Mouse (Mus musculus) hindbrain, embryonic 13.5 days (tissue): ENCODE data around the gene Arhgap45. TPM values are rescaled to one million over a fixed set of nuclear protein-coding genes. Genes with fewer than 3 reads are reported as not detected.

Experiments used
- polyA plus RNA-seq: library from polyadenylated mRNA; unstranded; fragments of >200 nt; fragmentation: Nextera tagmentation; extraction: Ambion mirVana; gene quantifications from 2 replicates; pipeline ENCODE4 v1.2.1, GENCODE M21; 2015

The Arhgap45 gene
- polyA plus RNA-seq, 1 experiment from 2014 or later = 2.8 TPM

Other genes starting within 250 kb of the Arhgap45 start
- gene Rnf126, start 249.7 kb upstream of the Arhgap45 start, polyA plus RNA-seq = 87.9 and 90.7 TPM in 2 replicates
- 1.3 and 1.4 TPM in 2 replicates for gene Fstl3, start 239.4 kb upstream of the Arhgap45 start, polyA plus RNA-seq
- gene Prss57, start 225.7 kb upstream of the Arhgap45 start, polyA plus RNA-seq = 0.18 TPM in 1 of 2 replicates, not detected in the other
- 240 and 252 TPM in 2 replicates for gene Palm, start 223.1 kb upstream of the Arhgap45 start, polyA plus RNA-seq
- 0.84 and 1.0 TPM in 2 replicates for gene Misp, start 195.7 kb upstream of the Arhgap45 start, polyA plus RNA-seq
- gene Ptbp1, start 162.2 kb upstream of the Arhgap45 start, polyA plus RNA-seq = 84.7 and 86.0 TPM in 2 replicates
- gene Prtn3, start 142.2 kb upstream of the Arhgap45 start, polyA plus RNA-seq = 13.9 and 15.6 TPM in 2 replicates
- 396 and 407 TPM in 2 replicates for gene Plppr3, start 142.0 kb upstream of the Arhgap45 start, polyA plus RNA-seq
- gene Elane, start 130.4 kb upstream of the Arhgap45 start, polyA plus RNA-seq = 0.34 TPM in 1 of 2 replicates, not detected in the other
- gene Cfd, start 125.8 kb upstream of the Arhgap45 start, polyA plus RNA-seq = not detected in 2 replicates
- gene Med16, start 107.7 kb upstream of the Arhgap45 start, polyA plus RNA-seq = 55.3 and 58.3 TPM in 2 replicates
- 20.6 and 22.0 TPM in 2 replicates for gene Gm26602, start 105.8 kb upstream of the Arhgap45 start, polyA plus RNA-seq
- 2.1 and 2.3 TPM in 2 replicates for gene Kiss1r, start 99.7 kb upstream of the Arhgap45 start, polyA plus RNA-seq
- 243 and 256 TPM in 2 replicates for gene R3hdm4, start 95.4 kb upstream of the Arhgap45 start, polyA plus RNA-seq
- 3.5 and 4.0 TPM in 2 replicates for gene Arid3a, start 89.6 kb upstream of the Arhgap45 start, polyA plus RNA-seq
- gene Wdr18, start 56.5 kb upstream of the Arhgap45 start, polyA plus RNA-seq = 77.4 and 77.9 TPM in 2 replicates
- 0.61 and 0.65 TPM in 2 replicates for gene Grin3b, start 45.9 kb upstream of the Arhgap45 start, polyA plus RNA-seq
- gene Tmem259, start 32.3 kb upstream of the Arhgap45 start, polyA plus RNA-seq = 16.0 and 16.3 TPM in 2 replicates
- gene Cnn2, start 28.1 kb upstream of the Arhgap45 start, polyA plus RNA-seq = 43.7 and 53.1 TPM in 2 replicates
- 5.2 and 6.1 TPM in 2 replicates for gene Abca7, start 20.2 kb upstream of the Arhgap45 start, polyA plus RNA-seq
- gene Polr2e, start 23.1 kb downstream of the Arhgap45 start, polyA plus RNA-seq = 150 and 154 TPM in 2 replicates
- 509 and 531 TPM in 2 replicates for gene Gpx4, start 30.5 kb downstream of the Arhgap45 start, polyA plus RNA-seq
- gene Sbno2, start 88.9 kb downstream of the Arhgap45 start, polyA plus RNA-seq = 13.6 and 14.4 TPM in 2 replicates
- gene Stk11, start 99.2 kb downstream of the Arhgap45 start, polyA plus RNA-seq = 16.3 and 18.2 TPM in 2 replicates
- 434 and 449 TPM in 2 replicates for gene Atp5d, start 122.0 kb downstream of the Arhgap45 start, polyA plus RNA-seq
- gene Cbarp, start 124.2 kb downstream of the Arhgap45 start, polyA plus RNA-seq = 57.4 and 59.2 TPM in 2 replicates
- 32.4 and 34.7 TPM in 2 replicates for gene Midn, start 131.6 kb downstream of the Arhgap45 start, polyA plus RNA-seq
- gene Cirbp, start 149.3 kb downstream of the Arhgap45 start, polyA plus RNA-seq = 364 and 409 TPM in 2 replicates
- gene 1600002K03Rik, start 156.3 kb downstream of the Arhgap45 start, polyA plus RNA-seq = 11.9 and 14.1 TPM in 2 replicates
- gene Efna2, start 162.8 kb downstream of the Arhgap45 start, polyA plus RNA-seq = 18.8 and 21.4 TPM in 2 replicates
- 47.3 and 49.9 TPM in 2 replicates for gene Mum1, start 209.8 kb downstream of the Arhgap45 start, polyA plus RNA-seq
- 253 and 263 TPM in 2 replicates for gene Ndufs7, start 232.5 kb downstream of the Arhgap45 start, polyA plus RNA-seq
- gene Gamt, start 244.4 kb downstream of the Arhgap45 start, polyA plus RNA-seq = 22.3 and 24.9 TPM in 2 replicates
- 61.6 and 66.2 TPM in 2 replicates for gene Dazap1, start 244.8 kb downstream of the Arhgap45 start, polyA plus RNA-seq